Mouse (Mus musculus) CD4-positive naive resting alpha-beta T cell, adult 57 days (primary cell): Measurements from ENCODE around the gene Erich4. TPM values are rescaled to one million over a fixed set of nuclear protein-coding genes. Genes with fewer than 3 reads are reported as not detected.

ENCODE experiments used
- total RNA-seq: library from RNA; stranded (reverse); gene quantifications from one replicate; pipeline ENCODE4 v1.2.4, GENCODE M21; 2023

Gene Erich4
- total RNA-seq = not detected

DNA sequence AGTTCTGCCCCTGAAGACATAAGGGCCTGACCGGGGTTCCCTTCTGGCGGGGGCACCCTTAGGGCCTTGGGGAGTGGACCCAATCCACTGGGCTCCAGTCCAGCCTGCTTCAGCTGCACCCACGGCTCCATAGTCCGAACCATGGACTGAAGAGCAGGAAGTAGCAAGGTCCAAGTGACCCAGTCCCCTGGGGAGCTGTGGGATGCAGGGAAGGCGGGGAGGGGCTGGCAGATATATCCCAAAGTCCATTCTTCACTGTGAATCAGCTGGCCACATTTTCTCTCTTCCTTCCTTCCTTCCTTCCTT, at the start of gene Erich4:
TSS of gene Erich4 (minus strand) at position 187 of the 306 bp plus-strand sequence.

GRCm38 (mm10) chr7:25658657-25659472, 43.2 kb upstream of the Erich4 start, which contains the start of the genes Bckdha and Exosc5:
Gene Bckdha (minus strand): TSS chr7:25658981.
Gene Exosc5 (plus strand): TSS chr7:25659164.

GRCm38 (mm10) chr7:25626509-25627430, 11.1 kb upstream of the Erich4 start, which contains the start of gene B3gnt8:
Gene B3gnt8 (plus strand): TSS chr7:25626654.

GRCm38 (mm10) chr7:25618865-25619721, 3.4 kb upstream of the Erich4 start, which contains the start of gene Dmac2:
Gene Dmac2 (plus strand): TSS chr7:25619414.

Other genes with a start within 250 kb of the Erich4 start
- not detected for gene Cnfn, start 246.2 kb downstream of the Erich4 start, total RNA-seq
- 14.6 TPM for gene Lipe, start 217.2 kb downstream of the Erich4 start, total RNA-seq
- gene Cxcl17, start 203.0 kb downstream of the Erich4 start, total RNA-seq = not detected
- gene Ceacam1, start 138.3 kb downstream of the Erich4 start, total RNA-seq = 2.2 TPM
- not detected for gene Ceacam2, start 76.0 kb downstream of the Erich4 start, total RNA-seq
- 67.2 TPM for gene Dmac2, start 3.5 kb upstream of the Erich4 start, total RNA-seq
- gene B3gnt8, start 10.8 kb upstream of the Erich4 start, total RNA-seq = 0.68 TPM
- gene Bckdha, start 43.1 kb upstream of the Erich4 start, total RNA-seq = 22.5 TPM
- 61.9 TPM for gene Exosc5, start 43.3 kb upstream of the Erich4 start, total RNA-seq
- gene Tmem91, start 59.3 kb upstream of the Erich4 start, total RNA-seq = not detected
- gene B9d2, start 64.9 kb upstream of the Erich4 start, total RNA-seq = 31.5 TPM
- gene Tgfb1, start 71.1 kb upstream of the Erich4 start, total RNA-seq = 147 TPM
- gene Ccdc97, start 103.2 kb upstream of the Erich4 start, total RNA-seq = 106 TPM
- 219 TPM for gene Hnrnpul1, start 138.9 kb upstream of the Erich4 start, total RNA-seq
- gene Axl, start 172.8 kb upstream of the Erich4 start, total RNA-seq = 7.1 TPM
- gene Cyp2s1, start 201.0 kb upstream of the Erich4 start, total RNA-seq = 11.1 TPM